Mouse (Mus musculus) testis, adult 2 months (tissue): Measurements from ENCODE around the gene Hepacam2.
"Not testable (repeated sequence)": the region's sequence is repeated elsewhere in the genome, so short reads cannot be mapped to it uniquely, and the experiment has no call there.

Experiments used
- CTCF ChIP-seq: fragments of 200-500 bp; IDR thresholded peaks from 2 replicates; pipeline ENCODE4 v1.5.1; 2012; ENCODE audit warnings: low read depth, mild to moderate bottlenecking, inconsistent platforms, low read length, moderate library complexity; ENCODE audit not compliant: control insufficient read depth, insufficient read depth, insufficient replicate concordance
- POLR2A ChIP-seq: fragments of 200-500 bp; IDR thresholded peaks from 2 replicates; pipeline ENCODE4 v1.6.1; 2012; ENCODE audit warnings: low read depth, mild to moderate bottlenecking, inconsistent platforms, low read length, moderate library complexity; ENCODE audit not compliant: control insufficient read depth

DNA sequence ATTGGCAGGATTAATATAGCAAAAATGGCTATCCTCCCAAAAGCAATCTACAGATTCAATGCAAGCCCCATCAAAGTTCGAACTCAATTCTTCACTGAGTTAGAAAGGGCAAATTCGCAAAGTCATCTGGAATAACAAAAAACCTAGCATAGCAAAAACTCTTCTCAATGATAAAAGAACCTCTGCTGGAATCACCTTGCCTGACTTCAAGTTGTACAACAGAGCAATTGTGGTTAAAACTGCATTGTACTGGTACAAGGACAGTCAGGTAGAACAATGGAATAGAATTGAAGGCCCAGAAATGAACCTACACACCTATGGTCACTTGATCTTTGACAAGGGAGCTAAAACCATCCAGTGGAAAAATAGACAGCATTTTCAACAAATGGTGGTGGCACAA is 67.1 kb downstream of the Hepacam2 start:
- TF ChIP-seq POLR2A, CTCF: not testable (repeated sequence)
